ENCODE assay signal across 8 mouse cellular contexts in the genomic region with DNA sequence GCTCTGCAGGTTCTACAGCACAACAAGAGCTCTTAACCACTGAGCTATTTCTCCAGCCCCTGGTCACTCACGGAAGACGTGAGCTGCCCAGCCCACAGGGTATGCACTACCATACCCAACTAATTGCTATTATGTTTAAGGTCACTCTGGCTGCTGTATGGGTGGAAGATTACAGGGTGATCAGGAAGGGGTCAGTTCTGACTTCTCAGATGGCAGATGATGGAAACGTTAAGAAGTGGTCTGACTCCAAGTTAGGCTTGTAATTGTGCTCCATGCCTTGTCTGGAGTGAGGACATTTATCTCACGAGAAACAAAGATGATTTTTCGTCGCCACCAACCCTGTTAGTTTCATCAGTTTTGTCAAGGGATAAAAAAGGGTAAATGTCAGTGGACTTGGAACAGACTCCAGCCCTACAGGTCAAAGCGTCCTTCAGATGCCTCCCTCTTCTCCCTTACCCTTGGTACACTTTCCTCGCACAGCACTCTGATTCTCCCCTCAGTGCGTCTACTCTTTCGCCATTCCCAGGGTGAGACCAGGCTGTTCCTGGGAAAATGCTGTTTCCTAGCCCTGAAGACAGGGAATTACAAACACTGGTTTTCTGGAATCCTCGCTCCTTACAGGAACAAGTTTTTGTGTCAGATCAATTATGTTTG. TPM values are rescaled to one million over a fixed set of nuclear protein-coding genes. Genes with fewer than 3 reads are reported as not detected.
DNase-seq lines count a peak whose midpoint lies in the region; ATAC-seq lines count a peak whose summit lies in the region.

No protein-coding gene starts in this region.

- DNase-seq in kidney, adult 18-20 months: no peak
- DNase-seq in hindbrain, embryonic 10.5 days (ENCODE audit: low spot score): no peak
- DNase-seq in midbrain, embryonic 10.5 days (ENCODE audit: low spot score): no peak
- DNase-seq in c-Kit-positive CD71-positive TER-119-positive erythroid progenitor cells, embryonic 14.5 days (ENCODE audit: low spot score): no peak
- DNase-seq in spleen, postnatal 36 days (ENCODE audit: low spot score in 2 of 2): no peak
- DNase-seq in layer of hippocampus, adult 8-10 months (ENCODE audit: low spot score in 2 of 2): no peak

- H3K4me3 ChIP-seq in kidney, embryonic 15.5 days (replicated peaks): peak overlapping the region; percentile 75
- H3K4me3 ChIP-seq in hindbrain, embryonic 10.5 days: peak overlapping the region; percentile 68
- peak overlapping the region; percentile 71 for H3K4me3 ChIP-seq in midbrain, embryonic 10.5 days

- no peak for ATAC-seq in kidney, embryonic 15.5 days (replicated peaks; ENCODE audit: low FRiP score)
- peak; percentile 22; the same call in 1 of the 2 replicates for ATAC-seq in common myeloid progenitor, adult 5-6 weeks (replicated peaks; ENCODE audit: low read depth, poor library complexity, severe bottlenecking)

- H3K9ac ChIP-seq in kidney, embryonic 15.5 days: peak overlapping the region; percentile 73

- no peaks in the 10 kb centered on the region for H3K27me3 ChIP-seq in kidney, embryonic 15.5 days
- H3K27me3 ChIP-seq in hindbrain, embryonic 10.5 days (ENCODE audit: insufficient read depth, poor library complexity, severe bottlenecking): no peaks in the 10 kb centered on the region
- no peaks in the 10 kb centered on the region for H3K27me3 ChIP-seq in midbrain, embryonic 10.5 days (ENCODE audit: low read depth, poor library complexity, severe bottlenecking)

- no peaks in the 10 kb centered on the region for H3K9me3 ChIP-seq in kidney, embryonic 15.5 days (replicated peaks)
- H3K9me3 ChIP-seq in hindbrain, embryonic 10.5 days: no peaks in the 10 kb centered on the region
- H3K9me3 ChIP-seq in midbrain, embryonic 10.5 days (replicated peaks): no peaks in the 10 kb centered on the region

- peaks cover 13% of the 10 kb centered on the region for H3K4me1 ChIP-seq in kidney, embryonic 15.5 days
- H3K4me1 ChIP-seq in hindbrain, embryonic 10.5 days (replicated peaks): peaks cover 13% of the 10 kb centered on the region
- peaks cover 14% of the 10 kb centered on the region for H3K4me1 ChIP-seq in midbrain, embryonic 10.5 days

- H3K4me2 ChIP-seq in kidney, embryonic 15.5 days: peak overlapping the region; percentile 71

- H3K36me3 ChIP-seq in kidney, embryonic 15.5 days: peaks cover 13% of the 10 kb centered on the region; the same call in 1 of the 2 replicates
- peaks cover 18% of the 10 kb centered on the region for H3K36me3 ChIP-seq in hindbrain, embryonic 10.5 days
- H3K36me3 ChIP-seq in midbrain, embryonic 10.5 days: peaks cover 21% of the 10 kb centered on the region

- WGBS in kidney, embryonic 15.5 days: 8% methylated on average over 11 of the region's 11 CpGs
- 19% methylated on average over 11 of the region's 11 CpGs for WGBS in hindbrain, embryonic 10.5 days
- 22% methylated on average over 11 of the region's 11 CpGs for WGBS in midbrain, embryonic 10.5 days

- H3K27ac ChIP-seq in kidney, embryonic 15.5 days: peak overlapping the region; percentile 75
- H3K27ac ChIP-seq in hindbrain, embryonic 10.5 days: peak overlapping the region; percentile 91
- H3K27ac ChIP-seq in midbrain, embryonic 10.5 days (replicated peaks): peak overlapping the region; percentile 89

RNA-seq across cellular contexts. Expression of gene Blvra, which starts 0.6 kb away (rescaled TPM):
- polyA plus RNA-seq in kidney, embryonic 15.5 days (2015; fragmentation: Nextera tagmentation; extraction: Ambion mirVana): 43.6 and 43.7 TPM in 2 replicates
- total RNA-seq in common myeloid progenitor, adult 5-6 weeks (2017): 35.7 and 42.0 TPM in 2 replicates
- 20.1 and 20.3 TPM in 2 replicates for polyA plus RNA-seq in hindbrain, embryonic 10.5 days (2016; fragmentation: Nextera tagmentation; extraction: Ambion mirVana)
- 19.4 and 21.2 TPM in 2 replicates for polyA plus RNA-seq in midbrain, embryonic 10.5 days (2016; fragmentation: Nextera tagmentation; extraction: Ambion mirVana)
- 10 to 100 TPM; 18.2 to 23.3 (median 22.8) TPM for total RNA-seq in layer of hippocampus, adult 8-10 months (2022)
